Mouse (Mus musculus) urinary bladder, postnatal 36 days (tissue): ENCODE measurements around the gene Zfp213.
A peak's percentile ranks its signal among the peaks of the same experiment; 100 is the strongest.
"Not testable (repeated sequence)": the region's sequence is repeated elsewhere in the genome, so short reads cannot be mapped to it uniquely, and the experiment has no call there.

ENCODE experiments used
- DNase-seq, 2 experiments: peaks; one replicate each; pipeline ENCODE4 v3.0.0; 2022; ENCODE audit warnings: low spot score in 2 of 2, mixed read lengths in 1 of 2

The Zfp213 gene

GRCm38 (mm10) chr17:23563595-23564367 is at the start of gene Zfp213:
Zfp213 (minus strand) TSS chr17:23564238.
- DNase-seq, result peak; percentile 88 to 96

GRCm38 (mm10) chr17:23610361-23610800 is 46.3 kb upstream of the Zfp213 start:
- peak; percentile 41 to 58 for DNase-seq

GRCm38 (mm10) chr17:23609612-23610011 is 45.6 kb upstream of the Zfp213 start:
- DNase-seq, result no peak

GRCm38 (mm10) chr17:23605220-23605619 is 41.2 kb upstream of the Zfp213 start:
- DNase-seq, result no peak

- DNase-seq, result no peak
These were observed 40.4 kb upstream of the Zfp213 start for GRCm38 (mm10) chr17:23604394-23604793.

- no peak for DNase-seq
These were observed 39.5 kb upstream of the Zfp213 start for GRCm38 (mm10) chr17:23603542-23603941.

- DNase-seq, result no peak
These were observed 39.0 kb upstream of the Zfp213 start for GRCm38 (mm10) chr17:23603077-23603476.

- DNase-seq, result no peak
These were observed 38.0 kb upstream of the Zfp213 start for GRCm38 (mm10) chr17:23601836-23602585.

- no peak for DNase-seq
These were observed 36.9 kb upstream of the Zfp213 start, which contains the start of gene Zscan10 for GRCm38 (mm10) chr17:23600641-23601622. Zscan10 (plus strand) TSS chr17:23600856.

- DNase-seq, result no peak
These were observed 35.6 kb upstream of the Zfp213 start for GRCm38 (mm10) chr17:23599605-23600063.

GRCm38 (mm10) chr17:23598582-23599552 is 34.8 kb upstream of the Zfp213 start, which contains the start of gene Zfp13:
Zfp13 (minus strand) TSS chr17:23599487.
- peak; percentile 73 to 89 for DNase-seq

- DNase-seq, result not testable (repeated sequence)
These were observed 31.1 kb upstream of the Zfp213 start for GRCm38 (mm10) chr17:23595139-23595538.

- DNase-seq, result no peak
These were observed 28.9 kb upstream of the Zfp213 start for GRCm38 (mm10) chr17:23592926-23593300.

GRCm38 (mm10) chr17:23592208-23592925 is 28.3 kb upstream of the Zfp213 start:
- DNase-seq, result peak; percentile 88 to 94

GRCm38 (mm10) chr17:23587253-23587652 is 23.2 kb upstream of the Zfp213 start:
- DNase-seq, result no peak

- peak; percentile 31 to 32 for DNase-seq
These were observed 21.9 kb upstream of the Zfp213 start for GRCm38 (mm10) chr17:23585721-23586491.

- DNase-seq, result no peak
These were observed 20.7 kb upstream of the Zfp213 start for GRCm38 (mm10) chr17:23584786-23585185.

GRCm38 (mm10) chr17:23575951-23576552 is 12.0 kb upstream of the Zfp213 start:
- no peak for DNase-seq
